Mouse (Mus musculus): Measurements from ENCODE around the gene Amn. TPM values are rescaled to one million over a fixed set of nuclear protein-coding genes. Genes with fewer than 3 reads are reported as not detected.
A peak's percentile ranks its signal among the peaks of the same experiment; 100 is the strongest.

Gene Amn
- polyA plus RNA-seq, 1 experiment from 2014 or later: 1.2 TPM

GRCm38 (mm10) chr12:111271966-111272365 lies 1.1 kb downstream of the Amn start:
- WGBS: 16% methylated on average over 8 of the region's 8 CpGs
- Histone ChIP-seq H3K4me3 (no peak overlapping the region), H3K4me1 (peaks cover 22% of the 10 kb centered on the region)

DNA sequence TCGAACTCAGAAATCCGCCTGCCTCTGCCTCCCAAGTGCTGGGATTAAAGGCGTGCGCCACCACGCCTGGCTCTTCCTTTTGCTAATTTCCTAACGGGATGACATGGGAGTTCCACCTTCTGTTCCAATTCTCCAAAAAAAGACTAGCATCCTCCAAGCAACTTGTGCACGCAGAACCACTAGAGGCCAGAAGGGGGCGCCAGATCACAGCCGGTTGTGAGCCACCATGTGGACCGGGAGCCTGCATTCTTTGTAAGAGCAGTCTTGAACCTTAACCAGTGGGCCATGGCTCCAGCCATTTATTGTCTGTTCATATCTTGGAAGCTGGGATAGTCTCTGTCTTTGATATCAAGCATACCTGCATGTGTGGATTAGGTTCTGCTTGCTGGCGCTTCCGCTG lies 1.5 kb downstream of the Amn start:
- H3K27me3 ChIP-seq (replicated peaks): peaks cover 83% of the 10 kb centered on the region
- 18% methylated on average over 12 of the region's 12 CpGs for WGBS
- ATAC-seq (ENCODE audit: low FRiP score, low read depth): no peak

More at GRCm38 (mm10) chr12:111271966-111272365, 1.1 kb downstream of the Amn start:
- peaks cover 79% of the 10 kb centered on the region for H3K27me3 ChIP-seq (replicated peaks)
- no peak overlapping the region for H3K9ac ChIP-seq
- no peak overlapping the region for H3K27ac ChIP-seq
- no peak for ATAC-seq (ENCODE audit: low FRiP score, low read depth)
- H3K4me2 ChIP-seq (replicated peaks): no peak overlapping the region
- H3K36me3 ChIP-seq: 0 out of 2 replicates have a peak, but pooled peaks cover 4% of the 10 kb centered on the region
- H3K9me3 ChIP-seq: no peaks in the 10 kb centered on the region

DNA sequence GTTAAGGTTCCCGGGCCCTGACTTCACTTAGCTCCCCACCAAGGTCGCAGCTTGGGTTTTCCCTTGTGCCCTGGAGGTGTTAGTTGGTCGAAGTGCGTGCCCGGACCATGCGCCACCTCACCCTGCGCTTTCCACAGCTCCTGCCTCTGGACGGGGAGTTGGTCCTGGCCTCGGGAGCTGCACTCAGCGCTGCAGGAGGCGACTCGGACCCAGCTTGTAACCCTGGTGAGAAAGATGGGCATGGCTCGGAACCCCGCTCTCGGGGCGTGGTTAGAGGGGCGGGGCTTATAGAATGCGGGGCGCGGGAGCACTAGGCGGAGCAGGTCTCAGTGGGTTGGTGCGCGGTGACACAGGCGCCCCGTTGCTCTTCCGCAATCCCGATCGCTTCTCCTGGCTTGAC lies 3.1 kb downstream of the Amn start:
- Histone ChIP-seq H3K9me3 (no peaks in the 10 kb centered on the region), H3K4me1 (peaks cover 22% of the 10 kb centered on the region), H3K4me3 (peak overlapping the region; percentile 34), H3K36me3 (no peaks in the 10 kb centered on the region), H3K4me2 (replicated peaks) (peak overlapping the region; percentile 66), H3K27me3 (replicated peaks) (peaks cover 85% of the 10 kb centered on the region), H3K9ac (peak overlapping the region; percentile 33; the same call in 1 of the 2 replicates), H3K27ac (no peak overlapping the region)
- no peak for ATAC-seq (ENCODE audit: low FRiP score, low read depth)
- 3% methylated on average over 28 of the region's 28 CpGs for WGBS

More for the DNA sequence above, 1.5 kb downstream of the Amn start:
- Histone ChIP-seq H3K4me2 (replicated peaks) (no peak overlapping the region), H3K4me1 (peaks cover 22% of the 10 kb centered on the region), H3K9ac (no peak overlapping the region), H3K36me3 (0 out of 2 replicates have a peak, but pooled peaks cover under 1% of the 10 kb centered on the region), H3K4me3 (no peak overlapping the region), H3K9me3 (no peaks in the 10 kb centered on the region), H3K27ac (no peak overlapping the region)

DNA sequence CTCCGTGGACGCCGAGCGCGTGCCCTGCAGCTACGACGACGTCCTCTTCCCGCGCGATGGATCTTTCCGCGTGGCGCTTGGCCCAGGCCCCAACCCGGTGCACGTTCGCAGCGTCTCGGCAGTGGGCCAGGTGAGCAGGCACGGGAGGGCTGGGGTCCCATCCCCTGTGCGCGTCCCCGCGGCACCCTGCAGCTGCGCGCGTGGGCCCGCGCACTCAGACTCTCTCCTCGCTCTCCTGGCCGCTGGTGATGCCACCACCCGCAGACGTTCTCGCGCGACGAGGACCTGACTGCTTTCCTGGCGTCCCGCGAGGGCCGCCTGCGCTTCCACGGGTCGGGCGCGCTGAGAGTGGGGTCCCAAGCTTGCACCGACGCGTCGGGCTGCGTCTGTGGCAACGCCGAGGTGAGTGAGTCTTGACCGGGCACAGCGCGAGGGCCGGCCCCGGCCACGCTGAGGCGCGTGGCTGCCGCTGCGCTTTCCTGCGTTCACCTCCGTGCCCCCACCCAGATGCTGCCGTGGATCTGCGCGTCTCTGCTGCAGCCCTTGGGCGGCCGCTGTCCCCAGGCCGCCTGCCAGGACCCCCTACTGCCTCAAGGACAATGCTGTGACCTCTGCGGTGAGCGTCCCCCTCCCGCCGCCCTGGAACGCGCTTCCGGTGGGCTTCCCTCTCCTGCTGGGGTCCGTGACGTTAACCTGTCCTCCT lies 3.7 kb downstream of the Amn start:
- H3K27ac ChIP-seq: no peak overlapping the region
- H3K4me3 ChIP-seq: peak overlapping the region; percentile 34
- H3K9ac ChIP-seq: peak overlapping the region; percentile 33
- H3K4me2 ChIP-seq (replicated peaks): peak overlapping the region; percentile 66
- no peaks in the 10 kb centered on the region for H3K36me3 ChIP-seq
- no peaks in the 10 kb centered on the region for H3K9me3 ChIP-seq
- WGBS: 3% methylated on average over 80 of the region's 80 CpGs
- H3K27me3 ChIP-seq (replicated peaks): peaks cover 80% of the 10 kb centered on the region
- H3K4me1 ChIP-seq: peaks cover 22% of the 10 kb centered on the region
- ATAC-seq (ENCODE audit: low FRiP score, low read depth): no peak

- no peak for ATAC-seq (ENCODE audit: low FRiP score, low read depth)
- H3K36me3 ChIP-seq: no peaks in the 10 kb centered on the region
- H3K27ac ChIP-seq: no peak overlapping the region
- no peaks in the 10 kb centered on the region for H3K9me3 ChIP-seq
- H3K4me3 ChIP-seq: peak overlapping the region; percentile 34
- peak overlapping the region; percentile 33; the same call in 1 of the 2 replicates for H3K9ac ChIP-seq
- H3K4me2 ChIP-seq (replicated peaks): peak overlapping the region; percentile 66
- WGBS: under 1% methylated on average over 58 of the region's 58 CpGs
- peaks cover 73% of the 10 kb centered on the region for H3K27me3 ChIP-seq (replicated peaks)
- H3K4me1 ChIP-seq: peaks cover 22% of the 10 kb centered on the region
These were observed 4.4 kb downstream of the Amn start for GRCm38 (mm10) chr12:111275150-111275841.

DNA sequence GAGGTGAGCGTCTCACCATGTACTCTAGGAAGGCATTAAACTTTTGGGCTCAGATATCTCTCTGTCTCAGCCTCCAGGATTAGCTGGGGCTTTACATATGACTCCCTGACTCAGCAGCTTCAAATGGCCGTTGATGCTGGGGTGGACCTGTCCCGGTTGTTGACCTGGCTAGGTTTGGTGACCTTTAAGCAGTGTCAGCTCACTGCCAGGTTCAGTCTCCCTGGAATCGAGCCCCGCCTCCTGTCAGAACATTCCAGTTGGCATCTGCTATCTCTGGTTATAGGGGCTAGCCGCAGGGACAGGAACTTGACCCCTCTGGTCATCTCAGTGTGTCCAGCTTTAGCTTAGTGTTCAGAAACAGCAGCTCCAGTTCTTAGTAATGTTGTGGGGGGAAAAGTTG lies 5.5 kb downstream of the Amn start:
- H3K4me3 ChIP-seq: no peak overlapping the region
- 59% methylated on average over 6 of the region's 6 CpGs for WGBS
- H3K4me2 ChIP-seq (replicated peaks): no peak overlapping the region
- no peak overlapping the region for H3K27ac ChIP-seq
- H3K9me3 ChIP-seq: no peaks in the 10 kb centered on the region
- H3K9ac ChIP-seq: no peak overlapping the region
- H3K36me3 ChIP-seq: no peaks in the 10 kb centered on the region
- peaks cover 62% of the 10 kb centered on the region for H3K27me3 ChIP-seq (replicated peaks)
- H3K4me1 ChIP-seq: peaks cover 22% of the 10 kb centered on the region
- no peak for ATAC-seq (ENCODE audit: low FRiP score, low read depth)

- no peak for ATAC-seq (ENCODE audit: low FRiP score, low read depth)
- Histone ChIP-seq H3K27ac (no peak overlapping the region), H3K27me3 (replicated peaks) (no peaks in the 10 kb centered on the region), H3K36me3 (no peaks in the 10 kb centered on the region), H3K4me3 (no peak overlapping the region), H3K9ac (no peak overlapping the region), H3K4me1 (peaks cover 6% of the 10 kb centered on the region; the same call in 1 of the 2 replicates), H3K9me3 (no peaks in the 10 kb centered on the region), H3K4me2 (replicated peaks) (no peak overlapping the region)
- 70% methylated on average over 4 of the region's 4 CpGs for WGBS
These were observed 12.7 kb downstream of the Amn start for GRCm38 (mm10) chr12:111283573-111283972.

DNA sequence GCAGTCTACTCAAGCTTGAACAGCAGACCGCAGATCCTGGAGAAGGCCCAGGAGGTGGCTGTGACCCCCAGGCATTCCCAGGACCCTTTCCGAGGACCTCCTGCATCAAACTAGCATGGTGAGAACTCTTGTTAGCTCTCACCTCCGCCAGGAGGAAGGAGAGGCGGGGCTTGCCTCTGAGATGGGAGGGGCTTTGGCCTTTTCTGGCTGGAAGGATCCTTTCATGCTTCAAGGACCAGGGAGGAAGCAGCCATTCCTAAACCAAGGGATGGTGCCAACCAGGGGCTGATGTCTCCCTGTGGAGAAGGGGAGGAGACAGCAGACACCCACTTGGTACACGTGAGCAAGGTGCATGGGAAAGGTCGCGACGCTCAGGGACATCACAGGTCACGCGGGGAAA lies 13.6 kb downstream of the Amn start:
- Histone ChIP-seq H3K27me3 (replicated peaks) (no peaks in the 10 kb centered on the region), H3K4me1 (peaks cover 6% of the 10 kb centered on the region; the same call in 1 of the 2 replicates), H3K36me3 (no peaks in the 10 kb centered on the region), H3K4me2 (replicated peaks) (peak overlapping the region; percentile 41), H3K27ac (no peak overlapping the region), H3K9me3 (no peaks in the 10 kb centered on the region), H3K4me3 (no peak overlapping the region), H3K9ac (no peak overlapping the region)
- WGBS: 37% methylated on average over 10 of the region's 10 CpGs
- no peak for ATAC-seq (ENCODE audit: low FRiP score, low read depth)

DNA sequence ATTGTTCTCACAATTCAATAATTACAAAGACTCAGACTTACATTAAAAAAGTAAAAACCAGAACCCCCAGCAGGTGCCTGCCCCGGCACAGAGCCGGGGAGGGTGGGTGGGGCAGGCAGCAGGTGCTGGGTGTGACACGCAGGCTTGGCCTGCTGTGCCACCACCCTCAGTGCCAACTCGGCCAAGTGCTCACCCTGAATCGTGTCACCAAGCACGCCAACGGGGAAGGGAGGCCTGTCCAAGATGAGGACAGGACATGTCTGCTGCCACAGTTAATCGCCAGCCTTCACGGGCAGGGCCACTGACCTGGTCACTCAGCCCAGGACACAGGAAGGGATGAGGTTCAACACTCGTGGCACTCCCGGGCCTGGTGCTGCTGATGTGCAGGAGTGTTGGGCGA lies 22.1 kb downstream of the Amn start:
- ATAC-seq (ENCODE audit: low FRiP score, low read depth): no peak
- 94% methylated on average over 12 of the region's 12 CpGs for WGBS

DNA sequence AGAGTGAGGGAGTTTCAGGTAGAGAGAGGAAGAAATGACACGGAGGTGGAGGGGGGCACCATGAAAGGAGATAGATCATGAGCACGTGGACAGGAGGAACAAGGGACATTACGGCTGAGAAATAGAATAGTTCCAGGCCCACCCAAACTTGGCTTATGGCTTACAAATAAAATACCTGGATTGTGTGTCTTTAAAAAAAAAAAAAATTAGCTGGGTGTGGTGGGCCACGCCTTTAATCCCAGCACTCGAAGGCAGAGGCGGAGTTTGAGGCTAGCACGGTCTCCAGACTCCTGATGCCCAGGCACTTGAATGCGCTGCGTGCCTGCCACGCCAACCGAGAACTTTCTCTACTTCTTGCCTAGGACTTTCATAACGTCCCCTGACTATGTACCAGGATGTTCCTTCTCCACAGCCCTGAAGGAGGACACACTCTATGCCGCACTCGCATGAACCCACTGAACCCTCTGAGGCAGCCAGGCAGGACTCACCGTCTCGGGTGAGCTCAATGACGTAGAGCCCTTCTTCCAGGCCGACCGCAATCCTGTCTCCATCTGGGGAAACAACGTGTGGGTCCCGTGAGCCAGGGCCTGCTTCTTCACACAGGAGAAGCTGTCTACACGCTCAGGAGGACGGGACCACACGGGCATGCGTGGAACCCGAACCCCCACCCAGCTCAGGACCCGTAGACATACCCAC lies 30.6 kb downstream of the Amn start:
- peaks cover 93% of the 10 kb centered on the region for H3K36me3 ChIP-seq
- H3K9me3 ChIP-seq: no peaks in the 10 kb centered on the region
- no peak for ATAC-seq (ENCODE audit: low FRiP score, low read depth)
- H3K27ac ChIP-seq: no peak overlapping the region
- no peak overlapping the region for H3K9ac ChIP-seq
- H3K4me1 ChIP-seq: no peaks in the 10 kb centered on the region
- H3K4me2 ChIP-seq (replicated peaks): no peak overlapping the region
- no peak overlapping the region for H3K4me3 ChIP-seq
- 95% methylated on average over 27 of the region's 27 CpGs for WGBS
- no peaks in the 10 kb centered on the region for H3K27me3 ChIP-seq (replicated peaks)

More for the DNA sequence above, 22.1 kb downstream of the Amn start:
- no peaks in the 10 kb centered on the region for H3K9me3 ChIP-seq
- no peak overlapping the region for H3K4me2 ChIP-seq (replicated peaks)
- H3K4me1 ChIP-seq: no peaks in the 10 kb centered on the region
- peaks cover 76% of the 10 kb centered on the region for H3K36me3 ChIP-seq
- H3K27me3 ChIP-seq (replicated peaks): no peaks in the 10 kb centered on the region
- H3K27ac ChIP-seq: no peak overlapping the region
- H3K9ac ChIP-seq: no peak overlapping the region
- H3K4me3 ChIP-seq: no peak overlapping the region

DNA sequence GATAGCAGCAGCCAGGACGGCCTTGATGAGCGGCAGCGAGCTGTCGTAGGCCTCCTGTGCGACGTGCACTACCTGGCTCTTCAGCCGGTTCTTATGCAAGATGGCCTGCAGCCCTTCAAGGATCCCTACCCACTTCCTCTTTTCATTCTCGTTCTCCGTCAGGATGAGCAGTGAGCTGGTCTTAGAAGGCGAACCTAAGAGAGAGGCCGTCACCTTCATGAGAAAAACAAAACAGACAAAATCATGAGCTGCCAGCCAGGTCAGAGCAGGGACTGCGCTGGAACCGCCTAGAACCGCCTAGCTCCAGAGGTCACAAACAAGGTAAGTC lies 31.1 kb downstream of the Amn start:
- peaks cover 93% of the 10 kb centered on the region for H3K36me3 ChIP-seq
- H3K4me2 ChIP-seq (replicated peaks): no peak overlapping the region
- no peaks in the 10 kb centered on the region for H3K27me3 ChIP-seq (replicated peaks)
- H3K9ac ChIP-seq: no peak overlapping the region
- no peak overlapping the region for H3K4me3 ChIP-seq
- H3K9me3 ChIP-seq: no peaks in the 10 kb centered on the region
- H3K27ac ChIP-seq: no peak overlapping the region
- no peaks in the 10 kb centered on the region for H3K4me1 ChIP-seq
- 97% methylated on average over 14 of the region's 14 CpGs for WGBS
- ATAC-seq (ENCODE audit: low FRiP score, low read depth): no peak

DNA sequence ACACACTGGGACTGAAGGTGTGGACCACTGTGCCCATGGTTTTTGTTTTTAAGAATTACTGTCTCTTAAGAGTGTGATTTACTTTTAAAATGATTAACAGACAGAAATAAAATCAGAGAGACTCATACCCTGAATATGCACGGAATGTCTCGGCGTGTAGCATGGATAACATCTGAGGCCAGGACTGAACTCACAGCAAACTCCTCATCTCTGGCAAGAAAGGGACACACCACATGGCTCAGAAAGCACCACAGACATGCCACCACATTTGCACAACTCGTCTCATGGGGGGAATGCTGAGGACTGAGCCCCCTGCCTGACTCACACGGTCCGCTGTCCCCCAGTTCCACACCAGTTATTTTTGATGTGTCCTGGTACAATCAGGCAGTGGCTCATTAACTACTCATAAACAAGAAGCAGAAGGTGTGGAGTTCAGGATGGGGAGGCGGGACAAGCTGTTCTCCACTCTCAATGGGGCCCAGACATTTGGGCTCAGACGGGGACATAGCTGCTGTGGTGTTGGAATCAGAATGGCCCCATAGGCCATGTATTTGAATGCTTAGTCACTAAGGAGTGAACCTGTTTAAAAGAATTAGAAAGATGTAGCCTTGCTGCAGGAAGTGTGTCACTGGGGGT lies 32.9 kb downstream of the Amn start:
- 92% methylated on average over 8 of the region's 8 CpGs for WGBS
- Histone ChIP-seq H3K36me3 (peaks cover 91% of the 10 kb centered on the region), H3K4me2 (replicated peaks) (no peak overlapping the region), H3K4me3 (no peak overlapping the region), H3K9ac (no peak overlapping the region), H3K4me1 (no peaks in the 10 kb centered on the region), H3K27ac (no peak overlapping the region), H3K27me3 (replicated peaks) (no peaks in the 10 kb centered on the region), H3K9me3 (no peaks in the 10 kb centered on the region)
- ATAC-seq (ENCODE audit: low FRiP score, low read depth): no peak

Data from neural tube, embryonic 12.5 days (tissue).